Mouse (Mus musculus): Measurements from ENCODE around the gene Vps26c. TPM values are rescaled to one million over a fixed set of nuclear protein-coding genes. Genes with fewer than 3 reads are reported as not detected.

Vps26c gene
- polyA plus RNA-seq, 1 experiment, result 72.5 TPM

GRCm38 (mm10) chr16:94449151-94449550 lies 77.5 kb downstream of the Vps26c start:
- TF ChIP-seq CTCF (IDR thresholded peaks at IDR 0.05; ENCODE audit: borderline replicate concordance, extremely low read depth, insufficient read depth, insufficient read length) (no peak), POLR2A (IDR thresholded peaks at IDR 0.05; ENCODE audit: borderline replicate concordance, extremely low read depth, insufficient read depth, insufficient read length, poor library complexity, severe bottlenecking) (no peak)
- no peak for DNase-seq (ENCODE audit: low read depth)

Other genes starting within 250 kb of the Vps26c start
- 6.3 and 7.2 TPM in 2 replicates for gene Hlcs, start 213.3 kb downstream of the Vps26c start, polyA plus RNA-seq (2012; rRNA removed)
- 1.1 and 1.4 TPM in 2 replicates for gene Ripply3, start 198.4 kb downstream of the Vps26c start, polyA plus RNA-seq (2012; rRNA removed)
- gene Ttc3, start 156.2 kb downstream of the Vps26c start, polyA plus RNA-seq (2012; rRNA removed), result 290 and 425 TPM in 2 replicates
- 76.8 and 101 TPM in 2 replicates for gene Pigp, start 155.0 kb downstream of the Vps26c start, polyA plus RNA-seq (2012; rRNA removed)
- 51.7 and 57.3 TPM in 2 replicates for gene Dyrk1a, start 43.2 kb upstream of the Vps26c start, polyA plus RNA-seq (2012; rRNA removed)